Mouse (Mus musculus): ENCODE data around the gene Coq7.

DNA sequence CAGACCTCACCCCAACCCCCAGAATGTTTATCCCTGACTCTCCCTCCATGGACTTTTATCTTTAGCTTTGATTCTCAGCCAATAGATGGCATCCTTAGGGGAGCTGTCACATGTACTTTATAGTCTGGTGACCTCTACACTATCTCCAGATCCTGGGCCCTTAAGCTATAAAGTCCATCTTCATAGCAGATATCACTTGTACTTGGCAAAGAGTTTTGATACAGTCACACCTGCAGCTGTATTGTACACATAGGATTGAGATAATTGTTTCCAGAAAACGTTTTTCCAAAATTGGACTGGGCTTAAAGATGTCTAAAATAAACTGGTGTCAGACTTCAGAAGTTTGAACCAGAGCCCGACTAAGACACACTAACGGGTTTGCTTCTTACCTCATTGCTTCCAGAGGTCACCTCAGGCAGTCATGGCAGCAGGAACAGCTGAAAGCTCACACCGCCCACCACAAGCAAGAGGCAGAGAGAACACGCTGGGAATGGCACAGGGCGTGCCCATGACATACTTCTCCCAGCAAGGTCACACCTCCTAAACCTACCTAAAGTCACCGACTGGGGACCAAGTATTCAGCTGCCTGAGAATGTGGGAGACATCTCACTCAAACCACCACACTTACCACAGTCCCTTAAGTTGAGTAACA, 33.2 kb downstream of the Coq7 start:
- no peak for TF ChIP-seq CTCF (IDR thresholded peaks at IDR 0.05; ENCODE audit: low read depth, low read length)
- TF ChIP-seq POLR2A (IDR thresholded peaks at IDR 0.05; ENCODE audit: borderline replicate concordance, low read depth, low read length): no peak

Measured in bone marrow macrophage, adult 2 months (primary cell).